Mouse (Mus musculus): ENCODE results near the gene Tmprss4.

DNA sequence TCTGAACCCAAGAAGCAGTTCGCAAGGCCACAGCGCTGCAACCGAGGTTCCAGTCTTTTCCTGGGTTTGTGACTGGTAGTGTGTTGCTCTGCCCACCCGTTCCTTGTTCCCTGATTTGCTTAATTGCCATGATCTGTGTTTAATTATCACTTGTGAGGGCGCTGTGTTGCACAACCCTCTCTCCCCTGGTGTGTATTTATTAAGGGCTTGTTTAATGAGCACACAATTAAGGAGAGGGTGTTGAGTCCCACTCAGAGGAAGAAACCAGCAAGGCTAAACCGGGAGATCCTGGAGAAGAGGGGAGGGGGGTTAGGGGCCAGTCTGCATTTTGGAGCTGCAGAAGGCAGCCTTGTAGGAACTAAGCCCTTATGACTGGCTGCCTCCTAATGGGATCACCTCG, 62.9 kb downstream of the Tmprss4 start:
- TF ChIP-seq CTCF (IDR thresholded peaks at IDR 0.05) (no peak), EP300 (IDR thresholded peaks at IDR 0.05) (no peak)
